ENCODE assay signal across 14 mouse cellular contexts in the genomic region with DNA sequence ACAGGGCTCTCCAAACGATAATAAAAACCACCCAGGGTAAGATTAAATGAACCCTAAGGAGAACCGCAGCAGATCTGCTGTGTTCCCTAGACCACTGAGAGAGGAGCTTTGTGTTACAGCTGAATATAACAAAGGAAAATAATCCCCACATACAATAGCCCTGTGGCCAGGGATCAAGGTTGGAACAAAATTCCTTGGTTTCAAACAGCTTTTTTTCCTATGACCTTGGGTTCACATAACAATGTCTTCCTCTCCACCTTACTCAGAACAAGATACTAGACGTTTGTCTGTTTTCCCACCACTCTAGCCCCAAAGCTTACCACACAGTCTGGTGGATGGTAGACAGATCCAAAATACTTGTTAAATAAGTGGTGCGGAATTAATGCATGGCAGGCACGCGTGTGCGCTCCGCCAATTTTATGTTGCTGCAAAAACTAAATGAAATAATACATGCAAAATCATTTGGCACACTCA.
DNase-seq lines count a peak whose midpoint lies in the region; ATAC-seq and TF ChIP-seq lines count a peak whose summit lies in the region.
"Had no signal": no experiment of that assay in that cellular context is flagged by ENCODE, and none has a peak within 500 bp of the region (broad histone marks: within the 10 kb centered on the region; RNA-seq: fewer than 3 reads in every experiment).

No protein-coding gene starts in this region.

- ATAC-seq in hindbrain, postnatal 0 days: peak; percentile 71
- no peak for ATAC-seq in hindbrain, embryonic 11.5 days (ENCODE audit: low FRiP score)
- ATAC-seq in forebrain, postnatal 0 days: peak; percentile 87
- ATAC-seq: intestine, postnatal 0 days had no signal

- no peak for TF ChIP-seq CTCF in hindbrain, postnatal 0 days (IDR thresholded peaks at IDR 0.05; ENCODE audit: low read depth)
- TF ChIP-seq CTCF in forebrain, postnatal 0 days (IDR thresholded peaks at IDR 0.05; ENCODE audit: low read depth): no peak

- H3K9ac ChIP-seq in hindbrain, postnatal 0 days (replicated peaks; ENCODE audit: low read length): no peak overlapping the region
- H3K9ac ChIP-seq in hindbrain, embryonic 11.5 days (ENCODE audit: low read depth, low read length): no peak overlapping the region
- H3K9ac ChIP-seq in forebrain, postnatal 0 days: no peak overlapping the region
- H3K9ac ChIP-seq: liver, embryonic 15.5 days had no signal

- H3K36me3 ChIP-seq in hindbrain, postnatal 0 days (ENCODE audit: insufficient read depth, low read length): no peaks in the 10 kb centered on the region
- no peaks in the 10 kb centered on the region for H3K36me3 ChIP-seq in hindbrain, embryonic 11.5 days (ENCODE audit: control insufficient read depth, insufficient read depth, low read length)
- no peaks in the 10 kb centered on the region for H3K36me3 ChIP-seq in forebrain, postnatal 0 days (ENCODE audit: insufficient read depth)
- H3K36me3 ChIP-seq: liver, embryonic 15.5 days had no signal

- 46% methylated on average over 8 of the region's 8 CpGs for WGBS in hindbrain, postnatal 0 days
- WGBS in hindbrain, embryonic 11.5 days: 72% methylated on average over 8 of the region's 8 CpGs
- 24% methylated on average over 8 of the region's 8 CpGs for WGBS in forebrain, postnatal 0 days

- peaks cover 5% of the 10 kb centered on the region; the same call in 1 of the 2 replicates for H3K4me1 ChIP-seq in hindbrain, postnatal 0 days (ENCODE audit: insufficient read depth, low read length)
- H3K4me1 ChIP-seq in hindbrain, embryonic 11.5 days (replicated peaks; ENCODE audit: control insufficient read depth, insufficient read depth, low read length): no peaks in the 10 kb centered on the region
- H3K4me1 ChIP-seq in forebrain, postnatal 0 days (ENCODE audit: insufficient read depth): no peaks in the 10 kb centered on the region
- H3K4me1 ChIP-seq: liver, embryonic 15.5 days had no signal

- no peak overlapping the region for H3K4me3 ChIP-seq in hindbrain, postnatal 0 days (ENCODE audit: low read length)
- H3K4me3 ChIP-seq in hindbrain, embryonic 11.5 days (ENCODE audit: low read depth, low read length): no peak overlapping the region
- no peak overlapping the region for H3K4me3 ChIP-seq in forebrain, postnatal 0 days (ENCODE audit: low read depth, low read length)
- H3K4me3 ChIP-seq: liver, embryonic 15.5 days had no signal

- no peaks in the 10 kb centered on the region for H3K9me3 ChIP-seq in hindbrain, postnatal 0 days (ENCODE audit: low read length)
- no peaks in the 10 kb centered on the region for H3K9me3 ChIP-seq in hindbrain, embryonic 11.5 days (ENCODE audit: control insufficient read depth, low read length)
- H3K9me3 ChIP-seq in forebrain, postnatal 0 days (ENCODE audit: low read length): no peaks in the 10 kb centered on the region
- H3K9me3 ChIP-seq: liver, embryonic 15.5 days had no signal

- H3K27ac ChIP-seq in hindbrain, postnatal 0 days: no peak overlapping the region
- no peak overlapping the region for H3K27ac ChIP-seq in hindbrain, embryonic 11.5 days (ENCODE audit: low read depth, low read length)
- H3K27ac ChIP-seq in forebrain, postnatal 0 days (ENCODE audit: low read depth, low read length): no peak overlapping the region
- H3K27ac ChIP-seq: liver, embryonic 15.5 days had no signal

- H3K27me3 ChIP-seq in hindbrain, postnatal 0 days (ENCODE audit: insufficient read depth, low read length): no peaks in the 10 kb centered on the region
- no peaks in the 10 kb centered on the region for H3K27me3 ChIP-seq in hindbrain, embryonic 11.5 days (ENCODE audit: control insufficient read depth, insufficient read depth, low read length)
- no peaks in the 10 kb centered on the region for H3K27me3 ChIP-seq in forebrain, postnatal 0 days (ENCODE audit: insufficient read depth, low read length)
- H3K27me3 ChIP-seq: liver, embryonic 15.5 days had no signal

- no peak overlapping the region for H3K4me2 ChIP-seq in hindbrain, postnatal 0 days (ENCODE audit: low read depth, low read length)
- no peak overlapping the region for H3K4me2 ChIP-seq in hindbrain, embryonic 11.5 days (replicated peaks; ENCODE audit: low read depth, low read length)
- no peak overlapping the region for H3K4me2 ChIP-seq in forebrain, postnatal 0 days (ENCODE audit: low read depth)
- H3K4me2 ChIP-seq: liver, embryonic 15.5 days had no signal

- DNase-seq in cerebellum, postnatal 10 days: peak; percentile 79 to 84
- DNase-seq in cerebellum, adult 8-10 months: no peak
- peak; percentile 66 for DNase-seq in hindbrain, postnatal 0 days (ENCODE audit: low spot score)
- no peak for DNase-seq in hindbrain, embryonic 11.5 days (ENCODE audit: low spot score)
- DNase-seq in forebrain, postnatal 0 days: peak; percentile 64
- DNase-seq in retina, postnatal 1 day: peak; percentile 55
- DNase-seq in kidney, postnatal 25 days: no peak
- DNase-seq in adrenal gland, adult 2 months: no peak
- DNase-seq: adrenal gland, postnatal 10 days; heart, postnatal 14 days; kidney, postnatal 14 days; thymus, postnatal 4 days had no signal

Comparison
In these comparisons a context has a peak if more than half of its experiments do, and no peak if none do; other contexts are left out.
1. DNase-seq: peak in cerebellum, postnatal 10 days (2 of 2), hindbrain, postnatal 0 days (single experiment), forebrain, postnatal 0 days (single experiment) and retina, postnatal 1 day (single experiment); none in cerebellum, adult 8-10 months (single experiment), hindbrain, embryonic 11.5 days (single experiment), kidney, postnatal 25 days (0 of 2) and adrenal gland, adult 2 months (single experiment).